Mouse (Mus musculus) v-Abl transformed pro-B cells (cell line): ENCODE measurements around the gene Mtmr3.
"Not testable (repeated sequence)": the region's sequence is repeated elsewhere in the genome, so short reads cannot be mapped to it uniquely, and the experiment has no call there.

Experiments
- in situ Hi-C, 2 experiments: fragments of 400-800 bp; cut with MboI; formaldehyde crosslinking; loops; one replicate each; pipeline ENCODE4 v1.15.1; 2025; ENCODE audit not compliant: unreplicated experiment in 2 of 2

Gene Mtmr3

GRCm38 (mm10) chr11:4602691-4603441, 8.2 kb upstream of the Mtmr3 start:
- in situ Hi-C loops: no loop called here

- in situ Hi-C loops: no loop called here
Measured at GRCm38 (mm10) chr11:4601890-4602289, 7.2 kb upstream of the Mtmr3 start.

DNA sequence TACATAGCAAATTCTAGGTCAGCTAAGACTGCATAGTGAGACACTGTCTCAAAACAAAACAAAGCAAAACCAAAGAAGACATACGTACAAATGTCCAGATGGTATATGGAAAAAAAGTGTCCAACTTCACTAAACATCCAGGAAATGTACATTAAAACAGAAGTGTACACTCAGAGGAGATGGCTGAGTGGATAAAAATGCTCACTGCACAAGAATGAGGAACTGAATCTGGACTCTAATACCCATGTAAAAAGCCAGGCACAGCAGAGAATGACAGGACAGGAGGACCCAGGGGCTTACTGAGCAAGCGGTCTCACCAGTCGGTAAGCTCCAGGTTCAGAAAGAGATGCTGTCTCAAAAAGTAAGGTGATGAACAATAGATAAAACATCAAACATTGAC, 5.3 kb upstream of the Mtmr3 start:
- in situ Hi-C loops: no loop called here

- in situ Hi-C loops: no loop called here
Measured at GRCm38 (mm10) chr11:4598411-4598810, 3.7 kb upstream of the Mtmr3 start.

DNA sequence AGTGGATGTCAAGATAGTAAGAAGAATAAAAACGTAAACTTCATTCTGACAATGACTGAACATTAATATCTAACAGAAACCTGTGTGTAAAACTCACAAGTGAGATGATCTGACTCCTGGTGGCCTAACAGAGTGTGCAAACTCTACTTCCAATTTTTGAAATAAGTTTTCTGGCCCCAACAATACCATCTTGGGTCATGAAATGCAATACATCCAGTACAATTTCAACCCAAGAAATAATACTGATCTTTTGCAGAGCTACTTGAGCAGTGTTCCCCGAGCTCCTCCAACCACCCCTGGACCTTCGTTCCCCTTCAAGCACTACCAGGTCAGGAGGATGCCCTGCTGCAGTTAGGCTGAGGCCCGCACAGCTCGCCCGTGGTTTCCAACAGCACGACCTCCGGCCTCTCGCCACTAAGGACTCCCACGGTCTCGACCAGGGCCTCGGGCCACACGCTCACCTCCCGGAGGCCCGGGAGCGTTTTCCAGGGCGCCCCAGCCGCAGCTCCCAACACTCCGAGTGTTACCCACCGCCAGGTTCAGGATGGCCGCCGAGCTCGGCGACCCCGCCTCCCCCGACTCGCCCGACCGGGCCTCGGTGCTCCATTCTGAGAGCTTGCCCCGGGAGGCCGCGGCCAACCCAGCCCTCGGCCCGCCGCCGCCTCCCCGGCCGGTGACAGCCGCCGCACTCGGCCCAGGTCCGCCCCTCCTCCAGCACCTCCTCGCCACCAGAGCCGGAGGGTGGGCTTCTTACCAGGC, 635 bp downstream of the Mtmr3 start:
- in situ Hi-C loops: no loop called here

DNA sequence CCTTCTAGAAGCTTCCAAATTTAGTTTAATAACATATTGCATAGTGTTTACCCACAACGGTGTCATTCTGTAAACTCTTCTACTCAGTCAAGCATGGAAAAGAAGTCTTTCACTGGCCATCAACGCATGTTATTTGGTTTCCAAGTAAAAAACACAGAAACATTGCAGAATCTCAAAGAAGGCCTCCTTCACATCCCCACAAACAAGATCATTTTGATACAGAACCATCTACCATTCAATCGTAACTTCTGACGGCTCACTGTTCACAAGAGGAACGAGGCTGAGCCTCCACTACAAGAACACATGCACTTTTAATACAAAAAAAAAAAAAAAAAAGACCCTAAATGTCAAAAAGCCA, 1.2 kb downstream of the Mtmr3 start:
- in situ Hi-C loops: no loop called here

- in situ Hi-C loops: no loop called here
Measured at GRCm38 (mm10) chr11:4591811-4592210, 2.9 kb downstream of the Mtmr3 start.

- in situ Hi-C loops: no loop called here
Measured at GRCm38 (mm10) chr11:4578682-4579081, 16.0 kb downstream of the Mtmr3 start.

- in situ Hi-C loops: no loop called here
Measured at GRCm38 (mm10) chr11:4577079-4577478, 17.6 kb downstream of the Mtmr3 start.

DNA sequence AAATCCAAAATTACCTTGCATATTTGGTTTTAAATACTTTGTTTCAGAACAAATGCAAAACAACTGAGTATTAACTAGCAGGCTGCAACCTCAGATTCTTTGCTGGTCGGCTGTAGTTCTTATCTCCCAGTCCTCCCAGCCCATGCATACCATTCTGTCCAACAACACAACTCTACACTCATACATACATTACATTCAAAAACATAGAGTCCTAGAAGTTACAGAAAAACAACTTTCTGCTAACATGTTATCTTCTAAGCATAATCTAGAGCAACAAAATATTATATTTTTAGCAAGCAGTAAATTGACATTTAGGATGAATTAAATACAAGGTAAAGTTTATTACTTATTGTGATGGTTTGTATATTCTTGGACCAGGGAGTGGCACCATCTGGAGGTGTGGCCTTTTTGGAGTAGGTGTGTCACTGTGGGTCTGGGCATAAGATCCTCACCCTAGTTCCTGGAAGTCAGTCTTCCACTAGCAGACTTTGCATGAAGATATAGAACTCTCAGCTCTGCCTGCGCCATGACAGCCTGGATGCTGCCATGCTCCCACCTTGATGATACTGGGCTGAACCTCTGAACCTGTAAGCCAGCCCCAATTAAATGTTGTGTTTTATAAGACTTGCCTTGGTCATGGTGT, 18.5 kb downstream of the Mtmr3 start:
- in situ Hi-C loops: not testable (repeated sequence)

- in situ Hi-C loops: no loop called here
Measured at GRCm38 (mm10) chr11:4571491-4571901, 23.2 kb downstream of the Mtmr3 start.

- in situ Hi-C loops: no loop called here
Measured at GRCm38 (mm10) chr11:4566333-4566732, 28.3 kb downstream of the Mtmr3 start.

GRCm38 (mm10) chr11:4565545-4565944, 29.1 kb downstream of the Mtmr3 start:
- in situ Hi-C loops: no loop called here

GRCm38 (mm10) chr11:4553274-4554063, 41.2 kb downstream of the Mtmr3 start:
- in situ Hi-C loops: no loop called here

DNA sequence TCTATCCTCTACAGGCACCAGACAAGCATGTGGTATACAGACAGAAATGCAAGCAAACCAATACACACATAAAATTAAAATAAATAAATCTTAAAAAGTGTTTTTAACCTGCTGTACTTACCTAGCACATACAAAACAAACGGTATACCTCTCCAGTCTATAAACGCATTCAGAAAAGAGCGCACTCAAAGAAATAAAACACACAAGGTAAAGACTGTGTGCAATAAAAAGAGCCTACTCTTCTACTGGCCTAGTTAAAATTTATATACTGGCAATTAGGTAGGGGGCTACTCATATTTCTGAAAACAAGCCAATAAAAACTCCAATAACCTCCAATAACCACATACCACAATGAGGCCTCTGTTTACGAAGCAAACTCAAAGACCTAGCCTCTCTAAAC, 47.1 kb downstream of the Mtmr3 start:
- in situ Hi-C loops: no loop called here

- in situ Hi-C loops: no loop called here
Measured at GRCm38 (mm10) chr11:4545976-4546375, 48.7 kb downstream of the Mtmr3 start.

DNA sequence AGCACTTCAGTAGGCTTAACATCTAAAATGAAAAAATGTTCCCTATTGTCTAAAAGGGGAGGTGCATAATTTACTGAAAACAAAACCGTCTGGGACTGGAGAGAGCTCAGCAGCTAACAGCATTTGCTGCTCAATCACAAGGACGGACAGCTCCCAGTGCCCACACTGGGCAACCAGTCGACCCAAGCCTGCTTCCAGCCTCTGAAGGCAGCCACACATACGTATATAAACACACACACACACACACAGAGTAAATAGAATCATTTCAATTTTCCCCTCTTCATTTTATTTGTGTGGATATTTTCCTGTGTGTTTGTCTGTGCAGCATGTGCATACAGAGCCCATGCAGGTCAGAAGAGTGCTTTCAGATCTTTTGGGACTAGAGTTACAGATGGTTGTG, 49.3 kb downstream of the Mtmr3 start:
- in situ Hi-C loops: no loop called here

DNA sequence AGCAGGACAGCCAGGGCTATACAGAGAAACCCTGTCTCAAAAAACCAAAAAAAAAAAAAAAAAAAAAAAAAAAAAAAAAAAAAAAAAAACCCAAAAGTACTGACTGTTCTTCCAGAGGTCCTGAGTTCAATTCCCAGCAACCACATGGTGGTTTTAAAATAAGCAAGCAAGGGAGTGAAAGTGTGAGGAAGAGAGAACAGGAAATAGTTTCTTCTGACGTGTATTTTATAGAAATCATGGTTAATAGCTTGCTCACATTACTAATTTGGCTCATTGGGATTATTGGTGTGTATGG, 50.1 kb downstream of the Mtmr3 start:
- in situ Hi-C loops: not testable (repeated sequence)

DNA sequence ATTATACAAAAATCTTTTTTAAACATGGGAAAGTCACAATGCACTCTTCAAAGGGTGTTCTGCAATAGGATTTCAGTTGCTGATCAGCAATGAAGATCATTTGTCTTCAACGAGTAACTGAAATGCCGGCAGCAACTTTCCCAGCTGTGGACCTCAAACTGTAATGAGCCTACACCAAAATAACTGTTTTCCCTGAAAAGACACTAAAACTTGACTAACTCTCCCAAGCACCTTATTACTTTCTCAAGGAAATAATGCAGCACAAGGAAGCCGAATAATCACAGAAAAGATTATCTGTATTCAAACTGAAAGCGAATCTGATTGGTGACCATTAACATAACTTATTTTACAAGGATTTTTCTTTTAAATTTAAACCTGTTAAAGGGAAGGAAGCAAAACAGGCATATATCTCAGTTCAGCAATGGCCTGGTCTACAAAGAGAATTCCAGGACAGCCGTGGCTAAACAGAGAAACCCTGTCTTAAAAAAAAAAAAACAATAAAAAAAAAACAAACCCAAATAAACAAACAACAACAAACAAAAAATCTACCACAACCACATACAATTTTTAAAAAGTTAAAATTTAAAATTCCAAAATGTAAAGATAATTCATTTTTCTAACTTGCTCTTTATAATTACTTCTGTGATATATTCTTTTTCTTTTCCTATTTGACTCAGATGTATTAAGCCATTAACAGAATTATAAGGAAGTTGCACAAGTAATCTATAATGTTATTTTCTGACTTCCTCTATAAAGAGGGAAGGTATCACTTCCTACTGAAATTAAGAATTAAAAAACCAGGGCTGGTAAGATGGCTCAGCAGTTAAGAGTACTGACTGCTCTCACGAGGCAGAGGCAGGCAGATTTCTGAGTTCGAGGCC, 50.7 kb downstream of the Mtmr3 start:
- in situ Hi-C loops: no loop called here

- in situ Hi-C loops: no loop called here
Measured at GRCm38 (mm10) chr11:4543040-4543551, 51.6 kb downstream of the Mtmr3 start.
